Mouse (Mus musculus) gastrocnemius, postnatal 10 days (tissue): ENCODE data around the gene Abcg4. TPM values are rescaled to one million over a fixed set of nuclear protein-coding genes. Genes with fewer than 3 reads are reported as not detected.

Experiments
- DNase-seq: peaks from one replicate; pipeline ENCODE4 v3.0.0; 2021; ENCODE audit warnings: mixed read lengths
- total RNA-seq, 2 experiments: library from RNA; stranded (reverse); gene quantifications; 2 replicates each; pipeline ENCODE4 v1.2.3; 2021

Gene Abcg4
- total RNA-seq, 2 experiments from 2014 or later, result 0.68 to 1.3 TPM

- no peak for DNase-seq
These were observed 5.2 kb downstream of the Abcg4 start for GRCm38 (mm10) chr9:44283183-44283582.

DNA sequence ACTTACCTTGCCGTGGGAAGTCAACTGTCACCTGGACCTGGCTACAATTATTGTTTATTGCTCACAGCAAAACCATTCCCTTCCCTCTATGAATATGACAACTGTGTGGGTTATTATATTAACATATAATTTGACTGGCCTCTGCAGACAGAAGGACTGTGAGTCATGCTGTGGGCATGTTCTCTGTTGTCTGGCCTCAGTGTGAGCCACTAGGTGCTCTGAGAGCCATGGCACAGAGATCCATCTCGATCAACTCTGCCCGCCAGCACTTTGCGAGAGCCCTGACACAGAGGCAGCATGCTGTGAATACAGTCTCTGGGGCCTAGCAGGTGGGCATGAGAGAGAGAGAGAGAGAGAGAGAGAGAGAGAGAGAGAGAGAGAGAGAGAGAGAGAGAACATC, 18.4 kb downstream of the Abcg4 start:
- DNase-seq, result no peak

- no peak for DNase-seq
These were observed 19.3 kb downstream of the Abcg4 start for GRCm38 (mm10) chr9:44269077-44269476.

- DNase-seq, result no peak
These were observed 20.0 kb downstream of the Abcg4 start, which contains the start of gene Nlrx1 for GRCm38 (mm10) chr9:44268432-44268831. Nlrx1 (minus strand) TSS chr9:44268599.

DNA sequence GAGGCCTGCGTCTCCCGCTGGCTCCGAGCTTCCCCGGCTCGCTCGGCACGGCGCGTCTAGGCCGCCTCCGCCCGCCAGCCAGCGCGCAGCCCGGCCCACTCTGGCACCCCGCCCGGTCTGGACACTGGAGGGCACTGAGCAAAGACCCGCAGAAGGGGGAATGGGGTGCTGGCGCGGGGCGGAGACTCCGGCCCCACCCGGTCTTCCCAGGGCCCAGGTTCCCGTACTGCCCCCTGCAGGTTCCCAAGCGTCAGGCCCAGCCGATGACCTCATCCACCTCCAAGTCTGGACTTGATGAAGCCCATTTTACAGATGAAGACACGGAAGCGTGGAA, 20.4 kb downstream of the Abcg4 start:
- peak; percentile 96 for DNase-seq

GRCm38 (mm10) chr9:44267319-44268026, 20.9 kb downstream of the Abcg4 start:
- DNase-seq, result peak; percentile 41

- no peak for DNase-seq
These were observed 21.8 kb downstream of the Abcg4 start for GRCm38 (mm10) chr9:44266478-44267226.

- DNase-seq, result no peak
These were observed 27.0 kb downstream of the Abcg4 start for GRCm38 (mm10) chr9:44261388-44261787.

GRCm38 (mm10) chr9:44259014-44259413, 29.4 kb downstream of the Abcg4 start:
- no peak for DNase-seq

- DNase-seq, result no peak
These were observed 32.2 kb downstream of the Abcg4 start for GRCm38 (mm10) chr9:44256213-44256612.

DNA sequence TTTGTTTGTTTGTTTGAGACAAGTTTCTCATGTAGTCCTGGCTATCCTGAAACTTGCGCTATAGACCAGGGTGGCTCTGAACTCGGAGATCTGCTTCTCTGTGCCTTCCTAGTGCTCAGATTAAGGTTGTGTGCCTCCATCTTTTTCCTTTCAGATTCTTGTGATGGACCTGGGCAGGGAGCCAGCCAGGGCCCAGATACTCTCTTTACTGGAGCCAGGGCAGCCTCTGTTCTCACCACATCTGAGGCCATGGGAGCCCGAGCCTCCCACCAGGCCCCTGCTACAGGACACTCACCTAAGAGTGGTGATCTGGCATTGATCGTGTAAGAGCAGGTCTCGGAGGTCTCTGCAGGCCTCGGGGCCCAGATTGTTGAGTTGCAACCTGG, 33.3 kb downstream of the Abcg4 start:
- DNase-seq, result no peak

DNA sequence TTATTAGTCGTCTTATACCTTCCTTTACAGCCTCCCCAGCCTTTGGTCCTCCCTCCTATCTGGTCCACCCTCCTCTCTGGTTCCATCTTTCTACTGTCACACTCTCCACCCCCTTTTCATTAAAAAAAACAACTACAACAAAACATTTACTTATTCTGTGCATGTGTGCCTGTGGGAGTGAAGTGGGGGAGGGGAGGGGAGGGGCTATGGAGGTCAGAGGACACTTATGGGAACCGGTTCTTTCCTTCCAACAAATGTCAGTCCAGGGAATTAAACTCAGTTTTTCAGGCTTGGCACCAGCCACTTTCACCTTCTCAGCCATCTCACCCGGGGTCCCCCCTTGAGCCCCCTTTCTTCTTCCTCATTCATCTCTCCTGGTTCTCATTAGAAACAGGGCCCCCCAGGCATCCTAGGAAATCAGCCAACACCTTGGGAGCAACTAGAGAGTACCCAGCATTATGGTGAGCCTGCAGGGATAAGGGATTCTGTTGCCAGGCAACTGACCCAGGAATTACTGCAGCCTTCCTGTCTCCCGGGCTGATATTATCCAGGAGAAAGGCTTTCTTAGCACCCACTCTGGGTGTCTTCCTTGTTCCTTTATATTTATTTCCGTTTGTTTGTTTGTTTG, 33.8 kb downstream of the Abcg4 start:
- no peak for DNase-seq

GRCm38 (mm10) chr9:44253441-44253840, 35.0 kb downstream of the Abcg4 start:
- no peak for DNase-seq

DNA sequence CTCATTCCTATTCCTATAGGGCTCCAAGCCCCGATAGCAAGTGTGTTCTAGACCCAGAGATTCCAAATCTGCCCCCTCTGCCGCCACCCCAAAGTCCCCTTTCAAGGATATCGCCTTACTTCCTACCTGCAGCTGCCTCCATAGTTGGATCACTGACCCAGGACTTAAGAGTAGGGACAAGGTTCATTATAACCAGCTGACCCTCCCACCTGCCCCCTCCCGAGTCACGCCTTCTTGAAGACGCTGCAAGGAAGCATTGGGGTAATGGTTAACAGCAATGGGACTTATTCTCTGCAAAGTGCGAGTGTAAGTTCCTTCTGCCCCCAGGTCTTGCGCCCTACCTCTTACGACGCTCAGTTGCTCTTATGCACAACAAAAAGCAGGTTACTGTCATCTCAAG, 37.1 kb downstream of the Abcg4 start, which contains the start of gene Pdzd3:
Gene Pdzd3 (minus strand): TSS at position 158 of the 400 bp plus-strand sequence.
- no peak for DNase-seq

- DNase-seq, result no peak
These were observed 38.0 kb downstream of the Abcg4 start for GRCm38 (mm10) chr9:44250445-44250844.

DNA sequence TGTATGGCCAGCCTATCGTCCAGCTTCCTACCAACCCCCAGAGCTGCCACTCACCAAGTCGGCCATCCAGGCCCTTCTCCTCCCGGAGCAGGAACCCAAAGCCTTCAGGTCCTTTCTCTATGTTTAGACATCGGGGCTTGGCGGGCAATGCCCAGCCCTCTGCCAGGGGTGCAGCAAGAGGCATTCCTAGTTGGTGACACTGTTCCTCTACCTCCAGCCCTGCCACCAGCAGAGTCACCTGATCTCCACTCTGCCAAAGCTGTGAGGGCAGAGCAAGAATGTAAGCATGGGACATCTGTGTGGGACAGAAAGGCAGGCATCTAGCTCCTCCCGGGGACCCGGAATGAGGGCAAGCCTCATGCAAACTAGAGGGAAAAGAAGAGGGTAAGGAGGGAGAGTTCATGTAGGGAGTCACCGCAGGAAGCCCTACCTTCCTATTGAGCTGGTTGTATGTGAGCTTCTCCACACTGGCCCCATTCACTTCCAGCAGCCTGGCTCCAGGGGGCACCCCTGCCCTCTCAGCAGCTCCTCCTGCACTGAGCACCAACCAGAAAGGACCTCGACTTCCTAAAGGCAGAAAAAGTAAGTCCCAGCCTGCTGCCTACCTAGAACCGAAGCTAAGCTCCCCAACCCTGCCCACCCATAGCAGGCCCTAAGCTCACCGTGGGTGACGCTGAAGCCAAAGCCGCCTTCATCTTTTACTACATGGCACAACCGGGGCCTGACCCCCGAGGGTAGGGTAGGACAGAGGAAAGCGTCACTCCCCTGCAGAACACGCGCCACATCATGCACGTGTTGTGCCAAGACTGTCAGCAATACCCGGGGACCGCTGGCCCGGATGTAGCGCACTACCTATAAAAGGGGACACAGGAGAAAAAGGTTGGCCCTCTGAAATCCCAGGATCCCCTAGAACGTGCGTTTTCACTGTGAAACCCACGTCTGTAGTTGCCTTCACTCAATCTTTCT, 39.0 kb downstream of the Abcg4 start:
- peak; percentile 56 for DNase-seq

DNA sequence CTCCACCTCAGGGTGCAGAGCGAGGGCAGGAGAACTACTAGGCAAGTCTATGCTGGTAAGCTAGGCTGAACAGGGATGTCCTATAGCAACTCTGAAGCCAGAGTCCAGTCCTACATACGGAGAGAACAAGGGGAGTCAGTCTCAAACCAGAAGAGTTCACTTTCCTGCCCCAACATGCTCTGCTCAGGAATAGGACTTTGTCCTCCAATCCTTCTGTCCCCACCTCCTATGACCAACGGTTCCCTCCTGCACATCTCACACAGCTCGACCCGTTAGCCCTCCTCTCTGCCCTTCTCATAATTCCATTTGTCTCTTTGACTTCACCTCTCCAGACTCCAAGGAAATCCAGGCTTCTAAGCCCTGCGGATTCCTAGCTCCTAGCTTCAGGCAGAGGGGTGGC, 40.5 kb downstream of the Abcg4 start:
- no peak for DNase-seq

GRCm38 (mm10) chr9:44243621-44244020, 44.8 kb downstream of the Abcg4 start:
- DNase-seq, result no peak

DNA sequence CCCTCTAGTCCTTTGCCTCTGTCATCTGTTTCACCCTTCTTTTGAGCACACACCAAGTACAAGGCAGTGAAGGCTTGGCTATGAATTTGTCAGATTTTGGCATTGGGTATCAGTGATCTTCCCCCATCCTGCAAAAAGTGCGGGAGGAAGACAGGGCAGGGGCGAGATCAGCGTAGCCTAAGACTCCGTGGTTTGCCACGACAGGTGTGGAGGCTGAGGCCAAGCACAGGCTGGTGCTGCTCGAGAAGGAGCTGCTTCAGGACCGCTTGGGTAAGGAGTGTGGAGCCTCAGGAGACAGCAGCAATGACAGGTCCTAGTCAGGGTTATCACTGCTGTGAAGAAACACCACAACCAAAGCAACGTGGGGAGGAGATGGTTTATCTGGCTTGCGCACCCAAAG, 47.0 kb downstream of the Abcg4 start:
- DNase-seq, result no peak

GRCm38 (mm10) chr9:44240911-44241310, 47.5 kb downstream of the Abcg4 start:
- DNase-seq, result no peak

GRCm38 (mm10) chr9:44240399-44240798, 48.0 kb downstream of the Abcg4 start, which contains the start of gene Ccdc153:
Ccdc153 (plus strand) TSS chr9:44240676.
- no peak for DNase-seq

DNA sequence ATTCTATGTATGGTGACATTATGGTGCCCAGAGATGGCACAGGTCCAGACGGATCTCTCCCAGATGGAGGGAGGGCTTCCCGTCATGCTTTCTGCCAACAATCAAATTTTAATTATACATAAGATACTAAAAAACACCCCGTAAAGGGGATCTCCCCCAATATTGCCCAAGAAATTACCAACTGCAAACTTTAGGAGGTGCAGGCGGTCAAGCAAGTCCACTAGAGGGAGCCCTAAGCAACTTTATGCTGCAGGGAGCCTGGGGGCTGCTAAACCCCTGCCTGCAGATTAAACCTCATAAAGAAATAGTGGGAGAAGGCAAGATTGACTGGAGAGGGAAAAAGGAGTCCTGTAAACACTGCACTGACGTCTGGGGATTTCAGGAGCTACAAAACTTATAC, 49.0 kb downstream of the Abcg4 start:
- DNase-seq, result peak; percentile 51
